Mouse (Mus musculus) spleen, adult 2 months (tissue): ENCODE measurements around the gene Fbln2.

Experiments used
- CTCF ChIP-seq: fragments of 200-500 bp; IDR thresholded peaks from 2 replicates; pipeline ENCODE4 v1.5.1; 2011; ENCODE audit warnings: mild to moderate bottlenecking, inconsistent platforms; ENCODE audit not compliant: insufficient read depth, insufficient read length, insufficient replicate concordance; ENCODE audit errors: extremely low read depth
- POLR2A ChIP-seq: fragments of 200-500 bp; IDR thresholded peaks from 2 replicates; pipeline ENCODE4 v1.6.1; 2011; ENCODE audit warnings: low read depth, low read length, inconsistent platforms

- TF ChIP-seq CTCF (no peak), POLR2A (no peak)
These were observed 31.5 kb upstream of the Fbln2 start for GRCm38 (mm10) chr6:91180767-91181171.
